Mouse (Mus musculus): ENCODE data around the gene Sec31a.

- TF ChIP-seq CTCF (IDR thresholded peaks at IDR 0.05; ENCODE audit: insufficient read depth, low read length), result no peak
- no peak for TF ChIP-seq POLR2A (IDR thresholded peaks at IDR 0.05; ENCODE audit: borderline replicate concordance, extremely low read depth, low read depth, low read length)
Measured at GRCm38 (mm10) chr5:100350907-100351456, 65.1 kb downstream of the Sec31a start.

Measured in lung, adult 2 months (tissue).